Mouse (Mus musculus) E14TG2a.4 (cell line): ENCODE measurements around the gene Olfr1199.

ENCODE experiments used
- CTCF ChIP-seq: conservative IDR thresholded peaks from 2 replicates; pipeline ENCODE4 v1.5.1; 2014; ENCODE audit warnings: low read length
- NANOG ChIP-seq: IDR thresholded peaks from 2 replicates; pipeline ENCODE4 v1.6.1; 2014; ENCODE audit warnings: borderline replicate concordance, low read length, mixed read lengths

DNA sequence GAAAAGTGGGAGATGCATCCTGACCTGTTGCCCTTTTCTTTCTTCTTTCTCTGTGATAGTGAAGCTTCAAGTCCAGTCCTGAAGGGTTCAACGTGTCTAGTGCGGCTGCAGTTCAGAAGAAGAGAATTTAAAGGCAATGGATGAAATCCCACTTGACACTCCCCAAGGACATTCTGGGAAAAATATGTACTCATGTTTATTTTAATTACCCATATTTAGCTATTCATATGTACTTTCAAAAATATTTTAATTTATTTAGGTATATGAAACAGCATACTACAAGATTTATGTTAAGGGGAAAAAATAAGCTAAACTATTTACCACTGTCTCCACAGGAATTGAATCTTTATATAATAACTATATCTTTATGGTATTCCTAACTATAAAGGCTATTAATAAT is 9.0 kb downstream of the Olfr1199 start, which contains the start of gene Olfr1198:
- TF ChIP-seq CTCF: no peak
- TF ChIP-seq NANOG: no peak
